Mouse (Mus musculus): ENCODE measurements around the gene Usp19. TPM values are rescaled to one million over a fixed set of nuclear protein-coding genes. Genes with fewer than 3 reads are reported as not detected.

The Usp19 gene
- polyA plus RNA-seq, 1 experiment from 2014 or later, result 90.1 TPM

DNA sequence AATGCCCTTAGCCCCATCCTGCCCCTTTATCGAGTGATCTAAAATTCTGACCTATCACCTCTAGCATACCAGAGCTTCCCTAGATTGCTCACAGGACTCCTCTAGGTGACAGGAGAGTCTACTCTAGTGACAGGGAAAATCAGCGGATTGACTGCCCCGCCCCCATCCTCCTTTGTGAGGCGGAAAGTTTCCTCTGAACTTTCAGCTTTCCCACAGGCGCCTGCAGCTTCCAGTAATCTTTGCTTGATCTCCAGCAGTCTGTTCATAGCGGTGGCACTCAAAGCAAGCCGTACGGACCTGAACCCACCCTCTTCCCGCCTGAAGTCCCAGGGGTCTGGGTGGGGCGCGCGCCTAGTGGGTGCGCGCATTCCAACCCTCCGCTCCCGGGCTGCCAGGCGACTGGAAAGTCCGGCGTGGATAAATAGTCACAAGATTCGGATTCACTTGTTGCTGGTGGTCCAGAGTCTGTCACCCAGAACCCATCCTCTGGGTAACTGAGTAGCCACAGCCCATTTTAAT, 11.7 kb upstream of the Usp19 start:
- under 1% methylated on average over 20 of the region's 20 CpGs for whole genome bisulfite sequencing
- 0 out of 2 replicates have a peak overlapping the region, but pooled peaks have one; percentile 28 for H3K9ac ChIP-seq (replicated peaks)
- no peaks in the 10 kb centered on the region for H3K36me3 ChIP-seq
- no peaks in the 10 kb centered on the region for H3K27me3 ChIP-seq
- H3K27ac ChIP-seq (replicated peaks), result peak overlapping the region; percentile 25; the same call in 1 of the 2 replicates
- H3K4me3 ChIP-seq, result peak overlapping the region; percentile 41
- ATAC-seq (replicated peaks), result peak; percentile 55
- H3K4me2 ChIP-seq (replicated peaks), result peak overlapping the region; percentile 49
- H3K9me3 ChIP-seq, result no peaks in the 10 kb centered on the region
- peaks cover 19% of the 10 kb centered on the region for H3K4me1 ChIP-seq

- Histone ChIP-seq H3K9me3 (no peaks in the 10 kb centered on the region), H3K27ac (replicated peaks) (peak overlapping the region; percentile 25; the same call in 1 of the 2 replicates), H3K4me2 (replicated peaks) (peak overlapping the region; percentile 49), H3K27me3 (no peaks in the 10 kb centered on the region), H3K4me1 (peaks cover 19% of the 10 kb centered on the region), H3K9ac (replicated peaks) (0 out of 2 replicates have a peak overlapping the region, but pooled peaks have one; percentile 28), H3K36me3 (no peaks in the 10 kb centered on the region), H3K4me3 (peak overlapping the region; percentile 41)
- peak; percentile 7; the same call in 1 of the 2 replicates for ATAC-seq (replicated peaks)
- WGBS, result 24% methylated on average over 11 of the region's 11 CpGs
Observed at GRCm38 (mm10) chr9:108479241-108479640, 11.2 kb upstream of the Usp19 start.

DNA sequence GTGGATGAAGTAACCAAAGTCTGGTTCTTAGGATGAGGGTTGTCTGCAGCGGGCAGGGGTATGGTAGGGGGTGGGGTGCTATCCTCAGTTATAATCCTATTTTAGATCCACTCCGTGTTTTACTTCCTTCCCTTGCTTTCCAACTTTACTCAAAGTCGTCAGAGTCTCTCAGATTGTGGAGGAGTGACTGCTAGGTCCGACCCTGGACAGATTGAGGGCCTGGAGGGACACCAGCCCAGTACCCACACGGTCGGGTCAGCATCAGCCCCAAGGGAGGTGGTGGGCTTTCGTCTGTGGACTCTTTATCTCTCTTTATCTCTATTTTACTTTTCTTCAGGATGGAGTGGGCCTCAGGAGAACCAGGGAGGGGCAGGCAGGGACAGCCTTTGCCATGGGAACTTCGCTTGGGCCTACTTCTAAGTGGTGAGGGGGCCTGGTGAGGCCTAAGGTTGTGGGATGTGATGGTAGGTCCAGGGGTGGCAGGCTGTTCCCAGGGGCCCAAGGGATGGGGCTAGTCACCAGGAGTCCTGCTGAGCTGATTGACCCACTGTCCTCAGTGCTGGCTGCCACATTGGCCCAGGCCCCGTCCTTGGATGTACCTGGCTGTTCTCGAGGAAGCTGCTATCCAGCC, 10.6 kb upstream of the Usp19 start, which contains the start of gene Lamb2:
Lamb2 (plus strand) TSS at position 16 of the 631 bp plus-strand sequence.
- Histone ChIP-seq H3K27ac (replicated peaks) (peak within 1 kb of the TSS; percentile 25; the same call in 1 of the 2 replicates), H3K4me1 (peaks cover 19% of the 10 kb centered on the region), H3K4me3 (peak within 1 kb of the TSS; percentile 41), H3K9ac (replicated peaks) (peak within 1 kb of the TSS; percentile 37), H3K27me3 (no peaks in the 10 kb centered on the region), H3K36me3 (no peaks in the 10 kb centered on the region), H3K4me2 (replicated peaks) (peak within 1 kb of the TSS; percentile 49), H3K9me3 (no peaks in the 10 kb centered on the region)
- peak; percentile 45; the same call in 1 of the 2 replicates for ATAC-seq (replicated peaks)
- WGBS, result 5% methylated on average over 10 of the region's 10 CpGs

GRCm38 (mm10) chr9:108480813-108481519, 9.4 kb upstream of the Usp19 start:
- no peaks in the 10 kb centered on the region for H3K27me3 ChIP-seq
- H3K4me3 ChIP-seq, result no peak overlapping the region
- WGBS, result 93% methylated on average over 28 of the region's 28 CpGs
- no peak for ATAC-seq (replicated peaks)
- H3K36me3 ChIP-seq, result no peaks in the 10 kb centered on the region
- no peak overlapping the region for H3K9ac ChIP-seq (replicated peaks)
- H3K4me2 ChIP-seq (replicated peaks), result no peak overlapping the region
- H3K9me3 ChIP-seq, result no peaks in the 10 kb centered on the region
- peaks cover 19% of the 10 kb centered on the region for H3K4me1 ChIP-seq
- H3K27ac ChIP-seq (replicated peaks), result no peak overlapping the region

DNA sequence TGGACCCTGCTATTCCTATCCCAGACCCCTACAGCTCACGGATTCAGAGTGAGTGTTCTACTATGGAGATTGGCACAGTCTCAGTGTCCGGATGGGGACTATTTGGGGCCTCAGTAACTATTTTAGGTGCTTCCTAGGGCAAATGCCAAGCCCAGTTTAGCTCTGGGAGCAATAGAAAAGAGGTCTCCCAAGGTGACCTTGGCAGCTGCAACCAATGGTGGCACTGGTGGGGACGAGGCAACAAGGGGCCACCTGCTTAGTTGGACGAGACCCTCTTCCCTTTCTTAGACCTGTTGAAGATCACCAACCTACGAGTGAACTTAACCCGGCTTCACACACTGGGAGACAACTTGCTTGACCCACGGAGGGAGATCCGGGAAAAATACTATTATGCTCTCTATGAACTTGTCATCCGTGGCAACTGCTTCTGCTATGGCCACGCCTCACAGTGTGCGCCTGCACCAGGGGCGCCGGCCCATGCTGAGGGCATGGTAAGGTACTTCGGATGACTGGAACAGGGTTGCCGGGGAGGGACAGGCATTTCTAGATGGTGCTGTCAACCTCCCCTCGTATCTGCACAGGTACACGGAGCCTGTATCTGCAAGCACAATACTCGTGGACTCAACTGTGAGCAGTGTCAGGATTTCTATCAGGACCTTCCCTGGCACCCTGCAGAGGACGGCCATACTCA, 8.7 kb upstream of the Usp19 start:
- Histone ChIP-seq H3K36me3 (no peaks in the 10 kb centered on the region), H3K27me3 (no peaks in the 10 kb centered on the region), H3K9ac (replicated peaks) (no peak overlapping the region), H3K27ac (replicated peaks) (no peak overlapping the region), H3K4me2 (replicated peaks) (no peak overlapping the region), H3K9me3 (no peaks in the 10 kb centered on the region), H3K4me3 (no peak overlapping the region), H3K4me1 (peaks cover 19% of the 10 kb centered on the region)
- ATAC-seq (replicated peaks), result no peak
- 90% methylated on average over 19 of the region's 19 CpGs for WGBS

GRCm38 (mm10) chr9:108483051-108483790, 7.2 kb upstream of the Usp19 start:
- H3K4me3 ChIP-seq, result no peak overlapping the region
- no peak for ATAC-seq (replicated peaks)
- 95% methylated on average over 18 of the region's 18 CpGs for WGBS

DNA sequence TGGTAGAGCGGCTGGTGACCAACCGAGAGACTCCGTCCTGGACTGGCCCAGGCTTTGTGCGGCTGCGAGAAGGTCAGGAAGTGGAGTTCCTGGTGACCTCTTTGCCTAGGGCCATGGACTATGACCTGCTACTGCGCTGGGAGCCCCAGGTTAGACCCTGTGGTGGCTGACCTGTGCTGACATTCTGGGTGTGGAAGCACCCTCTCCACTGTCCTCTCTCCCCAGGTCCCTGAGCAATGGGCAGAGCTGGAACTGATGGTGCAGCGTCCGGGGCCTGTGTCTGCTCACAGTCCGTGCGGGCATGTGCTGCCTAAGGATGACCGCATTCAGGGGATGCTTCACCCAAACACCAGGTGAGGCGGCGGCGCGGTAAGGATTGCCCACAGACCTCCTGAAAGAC, 6.4 kb upstream of the Usp19 start:
- WGBS, result 97% methylated on average over 15 of the region's 15 CpGs
- Histone ChIP-seq H3K4me3 (no peak overlapping the region), H3K36me3 (no peaks in the 10 kb centered on the region), H3K9ac (replicated peaks) (no peak overlapping the region), H3K4me2 (replicated peaks) (no peak overlapping the region), H3K9me3 (no peaks in the 10 kb centered on the region), H3K27ac (replicated peaks) (no peak overlapping the region), H3K4me1 (peaks cover 13% of the 10 kb centered on the region), H3K27me3 (no peaks in the 10 kb centered on the region)
- ATAC-seq (replicated peaks), result no peak

More at GRCm38 (mm10) chr9:108483051-108483790, 7.2 kb upstream of the Usp19 start:
- Histone ChIP-seq H3K4me2 (replicated peaks) (no peak overlapping the region), H3K9ac (replicated peaks) (no peak overlapping the region), H3K9me3 (no peaks in the 10 kb centered on the region), H3K27ac (replicated peaks) (no peak overlapping the region), H3K4me1 (peaks cover 19% of the 10 kb centered on the region), H3K27me3 (no peaks in the 10 kb centered on the region), H3K36me3 (no peaks in the 10 kb centered on the region)

DNA sequence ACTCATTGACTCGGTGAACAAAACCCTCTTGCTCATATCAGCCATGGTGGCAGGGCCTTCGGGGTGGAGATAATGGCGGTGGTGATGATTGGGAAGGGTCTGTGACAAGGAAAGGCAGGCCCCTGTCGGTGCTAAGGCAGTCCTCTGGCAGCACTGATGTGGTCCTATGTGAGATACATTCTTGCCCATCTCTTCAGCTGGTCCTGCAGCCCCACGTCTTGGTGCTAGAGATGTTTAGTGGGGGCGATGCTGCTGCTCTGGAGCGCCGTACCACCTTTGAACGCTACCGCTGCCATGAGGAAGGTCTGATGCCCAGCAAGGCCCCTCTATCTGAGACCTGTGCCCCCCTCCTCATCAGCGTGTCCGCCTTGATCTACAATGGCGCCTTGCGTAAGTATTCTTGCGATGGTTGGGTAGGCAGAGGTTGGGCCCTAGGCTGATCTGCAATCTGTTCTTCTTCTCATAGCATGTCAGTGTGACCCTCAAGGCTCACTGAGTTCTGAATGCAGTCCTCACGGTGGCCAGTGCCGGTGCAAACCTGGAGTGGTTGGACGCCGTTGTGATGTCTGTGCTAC, 5.0 kb upstream of the Usp19 start:
- peaks cover 6% of the 10 kb centered on the region for H3K4me1 ChIP-seq
- H3K4me2 ChIP-seq (replicated peaks), result no peak overlapping the region
- no peak overlapping the region for H3K9ac ChIP-seq (replicated peaks)
- no peak overlapping the region for H3K27ac ChIP-seq (replicated peaks)
- no peaks in the 10 kb centered on the region for H3K36me3 ChIP-seq
- 95% methylated on average over 19 of the region's 19 CpGs for whole genome bisulfite sequencing
- no peak overlapping the region for H3K4me3 ChIP-seq
- no peaks in the 10 kb centered on the region for H3K9me3 ChIP-seq
- no peak for ATAC-seq (replicated peaks)
- no peaks in the 10 kb centered on the region for H3K27me3 ChIP-seq

- no peak overlapping the region for H3K4me3 ChIP-seq
- 97% methylated on average over 8 of the region's 8 CpGs for WGBS
Observed at GRCm38 (mm10) chr9:108486973-108487530, 3.4 kb upstream of the Usp19 start.

GRCm38 (mm10) chr9:108488403-108488802, 2.0 kb upstream of the Usp19 start:
- H3K27me3 ChIP-seq, result no peaks in the 10 kb centered on the region
- WGBS, result 94% methylated on average over 17 of the region's 17 CpGs
- H3K9ac ChIP-seq (replicated peaks), result no peak overlapping the region
- no peak overlapping the region for H3K27ac ChIP-seq (replicated peaks)
- H3K4me3 ChIP-seq, result no peak overlapping the region
- peaks cover 11% of the 10 kb centered on the region for H3K36me3 ChIP-seq
- H3K9me3 ChIP-seq, result no peaks in the 10 kb centered on the region
- peaks cover 20% of the 10 kb centered on the region for H3K4me1 ChIP-seq
- no peak for ATAC-seq (replicated peaks)
- H3K4me2 ChIP-seq (replicated peaks), result no peak overlapping the region

More at GRCm38 (mm10) chr9:108486973-108487530, 3.4 kb upstream of the Usp19 start:
- no peaks in the 10 kb centered on the region for H3K36me3 ChIP-seq
- H3K9ac ChIP-seq (replicated peaks), result no peak overlapping the region
- no peak overlapping the region for H3K27ac ChIP-seq (replicated peaks)
- no peak overlapping the region for H3K4me2 ChIP-seq (replicated peaks)
- H3K9me3 ChIP-seq, result no peaks in the 10 kb centered on the region
- no peak for ATAC-seq (replicated peaks)
- no peaks in the 10 kb centered on the region for H3K27me3 ChIP-seq
- H3K4me1 ChIP-seq, result peaks cover 15% of the 10 kb centered on the region

GRCm38 (mm10) chr9:108489215-108489614, 1.2 kb upstream of the Usp19 start:
- no peak for ATAC-seq (replicated peaks)
- no peak overlapping the region for H3K4me3 ChIP-seq
- H3K9ac ChIP-seq (replicated peaks), result no peak overlapping the region
- H3K4me2 ChIP-seq (replicated peaks), result no peak overlapping the region
- H3K27me3 ChIP-seq, result no peaks in the 10 kb centered on the region
- H3K4me1 ChIP-seq, result peaks cover 20% of the 10 kb centered on the region
- peaks cover 19% of the 10 kb centered on the region for H3K36me3 ChIP-seq
- WGBS, result 96% methylated on average over 20 of the region's 20 CpGs
- peak overlapping the region; percentile 94 for H3K27ac ChIP-seq (replicated peaks)
- H3K9me3 ChIP-seq, result no peaks in the 10 kb centered on the region

Data from forebrain, embryonic 15.5 days (tissue).